Mouse (Mus musculus) large intestine, adult 2 months (tissue): ENCODE results near the gene Sec14l1. TPM values are rescaled to one million over a fixed set of nuclear protein-coding genes. Genes with fewer than 3 reads are reported as not detected.

Experiments
- DNase-seq: peaks from one replicate; pipeline ENCODE4 v3.0.0-alpha.2; 2012; ENCODE audit warnings: low read depth, low spot score
- WGBS: fragments of 180-500 bp; shearing (Covaris S2); methylation state at CpG from one replicate; pipeline ENCODE4 v1.1.7; 2018; 5-methylcytosine and 5-hydroxymethylcytosine counted together
- polyA plus RNA-seq: library from polyadenylated mRNA; depleted of rRNA; stranded (reverse); fragments of >200 nt; gene quantifications from 2 replicates; pipeline ENCODE4 v1.2.3, GENCODE M21; 2012

Sec14l1 gene
- polyA plus RNA-seq, 1 experiment = 29.6 TPM

DNA sequence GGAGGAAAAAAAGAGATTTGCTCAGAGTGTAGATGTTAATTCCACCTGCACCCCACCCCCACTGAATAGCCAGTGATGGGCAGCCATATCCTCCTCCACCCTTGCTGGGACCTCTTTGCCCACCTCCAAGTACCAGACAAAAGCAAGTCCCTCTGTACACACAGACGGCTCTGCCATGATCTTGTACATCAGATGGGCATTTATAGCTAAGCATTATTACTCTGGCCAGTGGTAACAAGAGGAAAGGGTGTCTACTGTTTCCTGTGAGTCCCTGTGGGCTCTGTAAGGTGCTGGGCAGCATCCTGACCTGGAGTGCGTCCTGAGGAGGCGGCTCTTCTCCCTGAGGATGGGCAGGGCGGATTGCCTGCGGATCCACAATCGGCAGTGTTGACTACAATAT lies 7.0 kb downstream of the Sec14l1 start:
- 84% methylated on average over 6 of the region's 6 CpGs for WGBS
- no peak for DNase-seq

DNA sequence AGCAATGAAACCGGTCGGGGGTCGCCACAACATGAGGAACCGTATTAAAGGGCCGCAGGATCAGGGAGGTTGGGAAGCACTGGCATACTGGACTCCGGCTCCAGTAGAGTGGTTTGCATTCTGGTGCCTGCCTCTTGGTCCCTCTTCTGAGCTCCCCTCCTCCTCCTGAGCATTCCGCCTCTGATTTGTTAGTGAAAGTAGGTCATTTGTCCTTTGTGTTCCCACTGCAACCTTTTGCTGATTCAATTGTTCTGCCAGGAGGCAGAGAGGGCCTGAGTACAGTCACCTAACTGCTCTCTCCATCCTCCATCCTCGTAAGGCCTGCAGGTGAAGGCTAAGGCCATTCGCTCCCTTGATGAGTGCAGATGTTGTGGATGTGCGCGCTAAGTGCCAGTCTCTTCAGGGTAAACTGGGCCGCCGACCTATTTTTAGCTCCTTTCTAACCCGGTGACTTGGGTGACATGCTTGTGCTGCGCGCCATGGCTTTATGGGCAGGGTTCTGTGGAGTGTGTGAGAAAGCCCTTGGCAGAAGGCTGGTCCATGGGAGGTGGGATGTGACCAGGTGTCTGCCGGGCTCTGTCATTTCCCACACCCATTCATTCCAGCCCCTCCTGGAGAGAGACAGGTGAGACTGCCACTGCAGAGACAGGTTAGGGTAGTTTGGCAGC lies 8.6 kb downstream of the Sec14l1 start:
- 85% methylated on average over 17 of the region's 17 CpGs for WGBS
- no peak for DNase-seq

DNA sequence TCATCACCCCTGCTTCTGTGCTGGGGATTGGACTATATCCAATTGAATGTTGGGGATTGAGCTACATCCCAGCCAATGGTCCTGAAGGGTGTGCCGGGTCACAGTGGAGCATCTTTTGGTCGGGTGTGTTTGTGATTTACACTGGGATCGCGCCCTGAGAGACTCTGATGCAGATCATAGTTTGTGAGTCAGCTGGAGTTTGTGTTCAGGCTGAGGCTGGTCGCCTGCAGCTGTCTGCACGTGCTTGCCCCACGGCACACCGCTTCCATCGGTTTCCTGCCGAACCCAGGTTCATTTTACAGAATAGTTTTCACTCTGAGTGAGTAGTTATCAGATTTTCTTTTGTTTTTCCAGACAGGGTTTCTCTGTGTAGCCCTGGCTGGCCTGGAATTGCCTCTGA lies 9.6 kb downstream of the Sec14l1 start:
- DNase-seq = no peak

DNA sequence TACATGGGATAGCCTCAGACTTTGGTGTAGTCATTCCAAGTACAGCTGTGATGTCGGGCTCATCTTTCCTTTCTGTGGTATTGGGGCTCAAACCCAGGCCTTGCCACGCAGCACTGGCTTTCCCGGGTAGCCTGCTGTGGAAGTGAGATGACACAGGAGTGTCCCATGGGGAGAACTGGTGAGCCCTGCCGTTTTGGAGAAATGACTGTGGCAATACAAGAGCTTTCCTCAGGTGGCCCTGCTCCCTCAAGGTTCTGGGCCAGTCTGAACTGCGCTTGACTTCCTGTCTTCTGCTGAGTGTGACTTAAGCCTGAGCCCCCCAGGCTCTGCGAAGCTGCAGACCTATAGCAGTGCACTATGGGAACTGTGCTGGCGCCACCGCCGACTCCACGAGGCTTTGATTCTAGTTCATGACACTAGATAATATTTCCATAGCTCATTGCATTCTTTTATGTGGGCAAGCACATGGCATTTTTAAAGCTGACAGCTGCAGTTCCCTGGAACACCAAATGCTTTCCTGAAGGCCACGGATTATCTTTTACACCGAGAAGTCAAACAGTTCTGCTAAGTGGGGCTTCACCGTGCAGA lies 12.4 kb downstream of the Sec14l1 start:
- WGBS = 69% methylated on average over 13 of the region's 13 CpGs
- DNase-seq = no peak

More for the DNA sequence above, 9.6 kb downstream of the Sec14l1 start:
- 53% methylated on average over 10 of the region's 10 CpGs for WGBS

DNA sequence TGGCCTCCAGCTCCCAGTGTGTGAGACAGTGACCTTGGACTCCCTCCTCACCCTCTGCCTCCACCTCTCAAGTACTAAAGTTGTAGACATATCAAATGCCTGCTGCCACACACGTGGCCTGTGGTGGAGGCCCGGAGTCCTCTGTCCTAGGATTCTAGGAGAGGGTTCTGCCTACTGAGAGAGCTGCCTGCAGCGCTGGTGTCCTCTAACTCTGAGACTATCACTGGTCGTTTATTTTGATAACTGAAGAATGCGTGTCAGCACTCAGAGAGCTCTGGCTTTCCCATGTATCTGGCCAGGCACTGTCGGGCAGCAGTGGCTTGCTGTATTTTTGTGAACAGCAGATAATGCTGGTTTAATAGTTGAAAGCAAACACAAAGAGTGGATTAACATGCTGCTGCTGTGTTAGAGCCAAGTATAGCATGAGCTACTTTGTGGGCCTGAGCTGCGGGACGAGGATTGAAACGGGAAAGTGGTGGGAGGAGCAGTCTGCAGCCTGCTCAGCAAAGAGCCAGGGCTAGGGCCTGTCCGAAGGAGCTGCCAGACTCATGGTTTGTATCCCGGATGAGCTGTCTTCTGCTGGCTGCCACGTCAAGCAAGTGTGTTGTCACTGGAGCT lies 13.1 kb downstream of the Sec14l1 start:
- 57% methylated on average over 12 of the region's 12 CpGs for WGBS
- DNase-seq = no peak

DNA sequence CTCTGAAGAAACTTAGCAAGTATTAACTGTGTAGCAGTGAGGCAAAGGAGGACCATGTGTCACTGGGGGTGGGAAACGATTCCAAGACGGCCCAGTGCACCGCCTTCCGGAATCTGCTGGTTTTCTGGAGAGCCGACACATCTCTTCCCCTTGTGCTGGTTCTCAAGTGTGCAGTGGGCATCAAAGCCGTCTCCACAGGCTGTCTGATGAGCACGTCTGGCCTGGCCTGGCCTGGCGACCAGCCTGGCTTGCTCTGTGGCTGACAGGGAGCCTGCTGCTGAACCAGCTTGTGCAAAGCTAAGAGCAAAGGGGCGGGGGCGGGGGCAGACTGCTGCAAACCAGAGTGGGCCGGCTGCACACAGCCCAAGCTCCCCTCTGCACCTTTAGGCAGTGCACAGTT lies 14.5 kb downstream of the Sec14l1 start:
- 75% methylated on average over 11 of the region's 11 CpGs for WGBS
- no peak for DNase-seq

DNA sequence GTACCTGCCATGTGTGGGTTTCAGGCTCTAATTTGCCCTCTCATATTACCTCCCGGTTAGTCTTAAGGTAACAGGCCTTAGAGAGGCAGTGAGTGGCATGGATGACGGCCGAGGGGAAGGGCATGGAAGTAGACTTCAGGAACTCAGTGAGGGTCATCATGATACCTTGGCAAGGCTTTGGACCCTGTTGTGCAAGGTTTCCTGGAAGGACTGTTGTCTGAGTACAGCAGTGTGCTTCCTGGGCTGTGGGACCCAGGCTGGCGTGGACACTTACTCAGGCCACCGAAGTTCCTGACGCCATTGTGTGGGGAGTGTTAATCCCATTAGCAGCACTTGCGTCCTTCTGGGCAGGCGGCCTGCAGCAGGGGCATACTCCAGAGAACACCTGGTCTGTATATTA lies 15.1 kb downstream of the Sec14l1 start:
- WGBS = 87% methylated on average over 8 of the region's 8 CpGs

DNA sequence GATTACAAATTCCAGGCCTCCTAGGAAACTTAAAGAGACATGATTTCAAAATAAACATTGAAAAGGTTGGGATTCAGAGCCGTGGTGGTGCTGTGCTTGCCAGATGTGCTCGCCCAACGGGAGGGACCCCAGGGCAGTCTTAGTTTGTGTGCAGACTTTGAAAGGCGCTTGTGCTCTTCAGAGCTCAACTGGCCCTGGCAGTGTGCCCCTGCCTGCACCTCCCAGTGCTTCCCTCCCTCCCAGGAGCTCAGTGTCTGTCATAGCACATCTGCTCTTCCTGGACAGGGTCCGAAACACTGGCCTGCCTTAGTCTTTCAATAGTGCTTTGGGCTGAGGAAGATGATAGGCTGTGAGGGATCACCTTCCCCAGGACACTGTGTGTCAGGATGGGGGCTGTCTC lies 15.9 kb downstream of the Sec14l1 start:
- WGBS = 60% methylated on average over 5 of the region's 5 CpGs
- no peak for DNase-seq

More for the DNA sequence above, 15.1 kb downstream of the Sec14l1 start:
- no peak for DNase-seq

DNA sequence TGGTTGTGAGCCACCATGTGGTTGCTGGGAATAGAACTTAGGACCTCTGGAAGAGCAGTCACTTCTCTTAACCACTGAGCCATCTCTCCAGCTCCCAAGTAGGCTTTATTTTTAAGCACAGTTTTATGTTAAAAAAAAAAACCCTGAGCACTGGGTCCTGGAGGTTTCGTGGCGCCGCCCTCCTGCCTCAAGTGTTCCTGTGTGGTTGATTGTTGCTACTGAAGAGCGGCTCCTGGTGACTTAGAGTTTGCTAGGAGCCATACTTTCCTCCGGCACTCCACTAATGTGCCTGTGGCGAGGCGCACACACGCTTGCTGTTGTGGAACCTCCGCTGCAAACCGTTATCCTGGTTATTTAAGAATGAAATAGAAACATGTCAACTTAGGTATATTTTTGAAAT lies 16.5 kb downstream of the Sec14l1 start:
- WGBS = 96% methylated on average over 10 of the region's 10 CpGs
- DNase-seq = no peak

DNA sequence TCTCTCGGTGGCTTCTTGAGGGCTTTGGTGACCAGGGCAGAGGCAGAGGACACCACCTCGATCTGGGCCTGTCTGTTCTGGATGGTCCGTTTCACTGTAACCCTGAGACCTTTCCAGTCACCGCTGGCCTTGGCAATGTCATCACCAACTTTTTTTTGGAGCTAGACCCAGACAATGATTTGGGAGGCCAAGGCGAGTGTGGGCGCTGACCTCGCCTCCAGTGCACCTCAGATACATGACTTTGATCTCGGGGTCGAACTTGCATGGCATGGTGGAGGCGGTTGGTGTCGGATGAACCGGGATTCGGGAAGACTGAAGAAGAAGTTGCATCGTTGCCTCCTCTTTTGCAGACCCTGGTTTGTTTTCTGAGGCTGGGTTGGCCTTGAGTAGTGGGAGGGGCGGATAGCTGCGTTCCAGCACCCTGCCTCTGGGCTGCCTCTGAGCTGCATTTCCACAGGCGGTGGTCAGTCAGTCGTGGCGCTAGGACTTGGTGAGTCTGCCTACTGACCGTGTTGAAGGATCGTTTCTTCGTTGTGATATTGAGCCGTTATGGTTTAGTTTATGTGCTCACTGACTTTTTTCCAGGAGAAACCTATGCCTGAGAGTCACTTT lies 19.9 kb downstream of the Sec14l1 start:
- 71% methylated on average over 23 of the region's 23 CpGs for WGBS
- no peak for DNase-seq

DNA sequence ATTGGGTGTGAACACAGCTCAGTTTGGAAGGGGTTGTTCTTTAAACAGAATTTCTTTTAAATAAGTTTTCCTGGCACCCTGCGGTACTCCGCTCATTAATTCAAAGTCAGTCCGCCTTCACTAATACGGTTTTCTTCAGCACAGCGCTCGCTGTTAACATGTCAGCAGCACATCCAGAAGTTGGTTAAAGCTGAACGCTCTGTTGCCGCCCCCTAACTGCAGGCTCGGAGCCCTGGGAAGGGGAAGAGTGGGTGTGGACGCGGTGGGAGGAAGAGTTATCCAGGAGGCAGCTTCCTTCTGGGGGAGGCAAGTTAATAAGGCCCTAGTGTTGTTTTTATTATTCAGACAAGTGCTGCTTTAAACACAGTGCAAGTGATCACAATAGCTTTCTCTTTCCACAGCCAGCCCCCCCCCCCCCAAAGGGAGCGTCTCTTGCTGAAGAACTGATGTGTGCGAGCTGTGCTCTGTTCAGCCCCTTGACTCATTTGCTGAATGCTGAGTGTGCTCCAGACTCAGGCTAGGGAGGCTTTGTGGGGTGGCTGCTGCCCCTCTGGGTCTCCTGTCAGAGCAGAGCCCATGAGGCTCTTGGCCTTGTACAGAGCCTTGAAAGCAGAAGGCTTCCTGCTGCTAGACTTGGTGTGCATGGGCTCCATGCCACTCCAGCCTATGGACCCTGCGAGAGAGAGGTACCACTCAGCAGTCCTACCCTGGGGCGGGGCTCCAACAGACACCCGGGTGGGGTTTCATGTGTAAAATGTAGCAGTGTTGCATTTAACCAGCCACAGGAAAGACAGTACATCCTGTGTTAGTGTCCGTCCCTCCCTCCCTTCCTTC lies 20.7 kb downstream of the Sec14l1 start:
- WGBS = 47% methylated on average over 17 of the region's 17 CpGs
- DNase-seq = no peak

DNA sequence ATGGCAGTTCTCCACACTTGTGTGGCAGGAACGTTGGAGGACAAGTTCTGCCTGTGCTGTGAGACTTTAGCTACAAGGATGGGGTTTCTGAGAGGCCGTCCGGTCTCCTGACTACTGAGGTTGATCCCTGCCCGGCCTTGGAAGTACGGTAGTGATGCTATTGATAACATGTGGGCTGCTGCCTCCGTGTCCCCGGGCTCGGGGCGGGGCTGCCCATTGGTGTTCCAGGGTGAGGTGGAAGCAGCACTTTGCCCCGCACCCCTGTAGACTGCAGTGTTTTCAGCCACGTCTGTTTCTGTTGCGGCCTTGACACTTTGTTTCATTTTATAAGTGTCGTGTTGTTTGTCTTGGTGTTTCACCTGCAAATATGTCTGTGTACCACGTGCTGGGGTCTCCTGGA lies 21.9 kb downstream of the Sec14l1 start:
- WGBS = 24% methylated on average over 14 of the region's 14 CpGs
- no peak for DNase-seq

DNA sequence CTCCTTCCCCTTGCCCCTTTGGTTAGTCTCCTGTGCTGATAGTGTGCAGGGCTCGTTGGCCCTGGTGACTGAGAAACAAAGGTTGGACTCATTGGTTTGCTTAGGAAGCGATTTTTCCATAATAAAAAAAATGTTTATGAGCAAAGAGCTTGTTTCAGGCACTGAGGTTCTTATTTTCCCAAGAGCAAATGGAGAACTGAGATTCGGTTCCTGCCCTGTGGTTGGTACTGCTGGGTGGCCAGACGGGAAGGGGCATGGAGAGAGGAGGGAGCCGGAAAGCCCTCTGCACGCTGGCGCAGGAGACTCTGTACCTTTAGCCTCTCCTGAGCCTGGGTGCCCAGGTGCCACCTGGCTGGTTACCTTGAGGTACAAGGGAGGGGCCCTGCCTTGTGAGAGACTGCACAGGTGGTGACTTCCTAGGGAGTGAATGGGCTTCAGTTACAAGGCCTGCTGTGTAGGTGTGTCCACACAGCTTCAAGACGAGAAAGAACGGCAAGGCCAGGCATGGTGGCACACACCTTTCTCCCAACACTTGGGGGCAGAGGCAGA lies 23.3 kb downstream of the Sec14l1 start:
- DNase-seq = no peak
- WGBS = 26% methylated on average over 9 of the region's 9 CpGs

DNA sequence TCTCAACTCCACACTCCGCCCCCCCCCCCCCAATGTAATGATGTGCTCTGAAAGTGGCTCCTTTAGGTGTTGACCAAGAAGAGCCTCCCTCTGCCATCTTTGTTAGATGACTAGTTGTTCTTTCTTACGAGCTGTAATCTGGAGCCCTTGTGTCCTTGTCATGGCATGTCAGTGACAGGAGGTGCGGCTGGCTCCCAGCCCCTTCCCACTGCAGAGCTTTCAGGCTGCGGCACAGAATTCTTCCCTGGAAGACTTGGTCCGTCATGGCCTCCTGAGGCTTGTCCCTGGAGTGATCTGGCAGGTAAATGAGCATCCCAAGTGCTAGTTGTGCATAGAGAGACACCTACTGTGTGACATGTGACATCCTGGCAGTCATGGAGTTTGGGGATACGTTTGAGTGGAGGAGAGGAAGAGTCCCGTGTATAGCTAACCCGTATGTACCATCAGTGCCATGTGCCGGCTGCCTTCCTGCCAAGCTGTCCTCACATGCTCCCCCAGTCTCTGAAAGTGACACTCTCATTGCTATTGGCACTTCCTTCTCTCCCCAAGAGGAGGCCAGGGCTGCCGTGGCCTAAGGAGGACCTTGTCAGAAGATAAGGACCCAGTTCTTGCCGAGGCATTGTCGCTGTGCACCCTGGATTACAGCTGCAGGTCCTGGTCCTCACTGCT lies 24.0 kb downstream of the Sec14l1 start:
- no peak for DNase-seq
- 70% methylated on average over 12 of the region's 12 CpGs for WGBS

DNA sequence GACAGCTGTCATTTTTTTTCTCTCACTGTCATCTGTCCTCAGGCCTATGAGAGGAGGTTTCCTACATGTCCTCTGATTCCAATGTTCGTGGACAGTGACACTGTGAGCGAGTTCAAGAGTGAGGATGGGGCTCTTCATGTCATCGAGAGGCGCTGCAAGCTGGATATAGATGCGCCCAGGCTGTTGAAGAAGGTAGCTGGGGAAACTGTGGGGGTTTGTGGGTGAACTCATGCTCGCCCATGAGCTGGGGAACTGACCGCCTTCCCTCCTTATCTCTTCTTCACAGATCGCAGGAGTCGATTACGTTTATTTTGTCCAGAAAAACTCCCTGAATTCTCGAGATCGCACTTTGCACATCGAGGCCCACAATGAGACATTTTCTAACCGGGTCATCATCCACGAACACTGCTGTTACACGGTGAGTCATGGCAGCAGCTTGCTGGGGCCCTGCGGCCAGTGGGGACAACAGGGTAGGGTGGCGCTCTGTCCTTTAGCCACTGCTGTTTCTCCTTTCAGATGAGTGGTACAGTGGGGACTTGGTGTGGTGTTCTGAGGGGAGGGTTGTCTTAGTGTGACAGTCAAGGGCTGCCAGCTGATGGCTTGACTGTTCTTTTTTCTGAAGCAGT lies 26.5 kb downstream of the Sec14l1 start:
- no peak for DNase-seq
- 87% methylated on average over 18 of the region's 18 CpGs for WGBS

DNA sequence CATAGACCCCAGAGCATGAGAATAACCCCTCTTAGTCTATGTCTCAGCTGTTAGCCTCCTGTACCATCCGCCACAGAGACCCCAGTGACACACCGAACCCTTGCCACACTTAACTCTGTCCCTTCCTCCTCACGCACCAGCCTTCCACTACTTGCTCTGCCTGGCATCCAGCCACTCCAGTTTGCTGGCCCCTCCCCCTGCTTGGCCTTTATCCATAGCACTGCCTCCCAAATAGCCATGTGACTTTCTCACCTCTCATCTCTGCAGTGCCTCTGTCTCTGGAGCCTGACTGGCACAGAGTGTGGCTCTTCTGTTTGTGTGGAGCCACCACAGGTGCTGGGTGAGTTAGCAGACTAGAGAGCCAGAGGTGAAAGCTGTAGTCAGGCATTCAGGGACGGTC lies 27.5 kb downstream of the Sec14l1 start:
- 54% methylated on average over 4 of the region's 4 CpGs for WGBS
- DNase-seq = no peak

DNA sequence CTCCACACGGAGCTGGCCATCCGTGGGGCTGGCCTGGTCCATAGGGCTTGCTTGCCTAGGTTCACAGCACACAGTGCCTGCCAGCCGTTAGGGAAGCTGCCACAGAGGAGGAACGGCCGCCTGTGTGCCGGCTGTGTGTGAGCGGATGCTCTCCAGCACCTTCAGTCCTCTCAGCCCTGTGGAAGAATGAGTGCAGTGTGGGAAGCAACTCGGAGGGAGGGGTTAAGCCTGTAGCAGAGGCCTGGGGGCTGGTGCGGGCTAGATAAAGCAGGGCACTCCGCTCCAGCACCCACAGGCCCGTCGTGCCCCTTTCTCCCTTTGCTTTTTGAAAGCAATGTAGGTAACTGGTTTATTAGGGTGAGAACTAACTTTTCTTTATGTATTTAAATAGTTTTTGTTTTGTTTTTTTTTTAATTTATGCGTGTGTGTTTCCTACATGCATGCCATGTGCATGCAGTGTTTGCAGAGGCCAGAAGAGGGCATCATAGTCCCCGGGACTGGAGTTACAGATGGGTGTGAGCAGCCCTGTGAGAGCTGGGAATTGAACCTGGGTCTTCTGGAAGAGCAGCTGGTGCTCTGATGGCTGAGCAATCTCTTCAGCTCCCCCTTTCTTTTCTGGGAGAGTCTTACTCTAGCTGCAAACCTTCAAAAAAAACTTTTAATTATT lies 30.6 kb downstream of the Sec14l1 start:
- WGBS = 93% methylated on average over 14 of the region's 14 CpGs
- DNase-seq = no peak

DNA sequence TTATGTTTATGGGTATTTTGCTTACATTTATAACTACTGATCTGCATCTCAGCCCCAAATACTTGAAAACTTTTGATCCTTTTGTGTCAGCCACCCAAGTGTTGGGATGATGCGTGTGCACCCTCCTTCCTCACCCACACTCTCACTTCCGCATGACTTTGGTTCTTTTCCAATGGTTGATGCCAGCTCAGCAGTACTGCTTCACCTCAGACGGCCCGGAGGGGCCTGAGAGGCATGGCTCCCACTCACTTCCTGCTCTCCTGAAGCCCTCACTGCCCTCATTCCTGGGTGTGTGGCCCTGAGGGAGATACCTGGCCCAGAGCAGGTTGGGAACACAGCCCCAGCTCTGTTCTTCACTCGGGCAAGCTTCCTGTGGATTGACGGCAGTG lies 31.1 kb downstream of the Sec14l1 start:
- 85% methylated on average over 6 of the region's 6 CpGs for WGBS
- DNase-seq = no peak
